8 mouse cellular contexts compared by ENCODE assay signal in the genomic region with DNA sequence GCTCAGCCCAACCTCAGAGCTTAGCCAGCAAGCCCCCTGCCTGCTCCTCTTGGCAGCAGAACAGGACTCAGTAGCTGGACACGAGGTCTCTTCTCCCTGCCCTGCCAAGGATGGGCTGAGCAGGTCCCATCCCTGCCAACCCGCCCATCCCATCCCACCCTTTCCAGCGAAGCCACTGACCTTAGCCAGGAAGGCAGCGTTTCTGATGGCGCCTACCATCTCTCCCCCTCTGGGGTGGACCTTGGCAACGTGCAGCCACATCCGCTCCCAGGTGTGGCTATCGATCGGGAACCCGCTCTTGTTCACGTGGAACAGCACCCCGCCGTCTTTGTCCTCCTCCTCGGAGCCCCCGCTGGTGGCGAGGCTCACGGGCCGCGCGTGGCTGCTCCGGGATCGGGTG. TPM values are rescaled to one million over a fixed set of nuclear protein-coding genes. Genes with fewer than 3 reads are reported as not detected.
A peak's percentile ranks its signal among the peaks of the same experiment; 100 is the strongest.
DNase-seq lines count a peak whose midpoint lies in the region; ATAC-seq and TF ChIP-seq lines count a peak whose summit lies in the region.

No protein-coding gene starts in this region.

- peak overlapping the region; percentile 89 for H3K4me2 ChIP-seq in kidney, postnatal 0 days (ENCODE audit: low read length)
- H3K4me2 ChIP-seq in hindbrain, embryonic 13.5 days = peak overlapping the region; percentile 80
- H3K4me2 ChIP-seq in midbrain, embryonic 16.5 days (ENCODE audit: low read length) = peak overlapping the region; percentile 89

- TF ChIP-seq CTCF in kidney, postnatal 0 days (IDR thresholded peaks at IDR 0.05; ENCODE audit: low read depth) = no peak

- whole genome bisulfite sequencing in kidney, postnatal 0 days = 2% methylated on average over 22 of the region's 22 CpGs
- WGBS in hindbrain, embryonic 13.5 days = under 1% methylated on average over 22 of the region's 22 CpGs
- WGBS in midbrain, embryonic 16.5 days = 0% methylated on average over 22 of the region's 22 CpGs

- H3K9ac ChIP-seq in kidney, postnatal 0 days (ENCODE audit: low read depth, low read length) = peak overlapping the region; percentile 65
- peak overlapping the region; percentile 96 for H3K9ac ChIP-seq in hindbrain, embryonic 13.5 days
- H3K9ac ChIP-seq in midbrain, embryonic 16.5 days (ENCODE audit: low read depth, low read length) = peak overlapping the region; percentile 98

- ATAC-seq in kidney, postnatal 0 days (replicated peaks; ENCODE audit: low FRiP score, low read depth) = no peak
- ATAC-seq in hindbrain, embryonic 13.5 days (ENCODE audit: low FRiP score) = no peak
- peak; percentile 36 for ATAC-seq in midbrain, embryonic 16.5 days

- peaks cover 14% of the 10 kb centered on the region; the same call in 1 of the 2 replicates for H3K4me1 ChIP-seq in kidney, postnatal 0 days (replicated peaks; ENCODE audit: insufficient read depth, low read length)
- H3K4me1 ChIP-seq in brown adipose tissue, adult 24 weeks (ENCODE audit: control insufficient read depth, insufficient read depth, insufficient read length, low read length) = peaks cover 4% of the 10 kb centered on the region; the same call in 1 of the 2 replicates
- H3K4me1 ChIP-seq in hindbrain, embryonic 13.5 days (replicated peaks) = peaks cover 45% of the 10 kb centered on the region
- H3K4me1 ChIP-seq in midbrain, embryonic 16.5 days (ENCODE audit: control insufficient read depth, insufficient read depth, low read length) = peaks cover 27% of the 10 kb centered on the region

- H3K27me3 ChIP-seq in kidney, postnatal 0 days (ENCODE audit: insufficient read depth, low read length) = no peaks in the 10 kb centered on the region
- no peaks in the 10 kb centered on the region for H3K27me3 ChIP-seq in hindbrain, embryonic 13.5 days
- no peaks in the 10 kb centered on the region for H3K27me3 ChIP-seq in midbrain, embryonic 16.5 days (ENCODE audit: control insufficient read depth, insufficient read depth, low read depth, low read length)

- H3K4me3 ChIP-seq in kidney, postnatal 0 days (replicated peaks; ENCODE audit: low read depth, low read length) = peak overlapping the region; percentile 52
- H3K4me3 ChIP-seq in brown adipose tissue, adult 24 weeks (ENCODE audit: insufficient read depth, low read depth, low read length) = peak overlapping the region; percentile 56
- H3K4me3 ChIP-seq in hindbrain, embryonic 13.5 days = peak overlapping the region; percentile 81
- peak overlapping the region; percentile 52 for H3K4me3 ChIP-seq in midbrain, embryonic 16.5 days (ENCODE audit: low read depth, low read length)

- H3K9me3 ChIP-seq in kidney, postnatal 0 days (replicated peaks; ENCODE audit: low read length) = no peaks in the 10 kb centered on the region
- H3K9me3 ChIP-seq in hindbrain, embryonic 13.5 days = no peaks in the 10 kb centered on the region
- H3K9me3 ChIP-seq in midbrain, embryonic 16.5 days (replicated peaks; ENCODE audit: control insufficient read depth, low read length, poor library complexity, severe bottlenecking) = no peaks in the 10 kb centered on the region

- H3K27ac ChIP-seq in kidney, postnatal 0 days = no peak overlapping the region
- no peak overlapping the region for H3K27ac ChIP-seq in brown adipose tissue, adult 24 weeks (replicated peaks; ENCODE audit: low read depth, low read length)
- peak overlapping the region; percentile 99 for H3K27ac ChIP-seq in hindbrain, embryonic 13.5 days
- peak overlapping the region; percentile 95 for H3K27ac ChIP-seq in midbrain, embryonic 16.5 days (ENCODE audit: low read length)

- peak; percentile 12 for DNase-seq in kidney, postnatal 0 days (ENCODE audit: low spot score)
- DNase-seq in kidney, postnatal 25 days = no peak
- no peak for DNase-seq in right cerebral cortex, postnatal 14 days
- no peak for DNase-seq in cerebellum, adult 18-20 months
- no peak for DNase-seq in adrenal gland, postnatal 10 days

- H3K36me3 ChIP-seq in kidney, postnatal 0 days (ENCODE audit: insufficient read depth, low read length) = no peaks in the 10 kb centered on the region
- peaks cover 25% of the 10 kb centered on the region for H3K36me3 ChIP-seq in hindbrain, embryonic 13.5 days
- H3K36me3 ChIP-seq in midbrain, embryonic 16.5 days (ENCODE audit: control insufficient read depth, insufficient read depth, low read length) = no peaks in the 10 kb centered on the region

RNA-seq across cellular contexts. Expression of a gene that starts 1.1 kb away (rescaled TPM):
- 14.0 and 15.7 TPM in 2 replicates for polyA plus RNA-seq in kidney, postnatal 0 days (2015; fragmentation: Nextera tagmentation; extraction: Ambion mirVana)
- not detected in 2 replicates for polyA plus RNA-seq in brown adipose tissue, adult 24 weeks (2012; ENCODE audit: insufficient read depth, insufficient read length, missing spikeins)
- 92.4 and 94.1 TPM in 2 replicates for polyA plus RNA-seq in hindbrain, embryonic 13.5 days (2015; fragmentation: Nextera tagmentation; extraction: Ambion mirVana)
- polyA plus RNA-seq in midbrain, embryonic 16.5 days (2015; fragmentation: Nextera tagmentation; extraction: Ambion mirVana) = 83.8 and 86.5 TPM in 2 replicates
- 1 to 10 TPM; 1.3 to 3.1 TPM for total RNA-seq in adrenal gland, postnatal 10 days (2021)

RNA-seq across cellular contexts. Expression of a gene that starts 48.0 kb away (rescaled TPM):
- 7.5 and 7.9 TPM in 2 replicates for polyA plus RNA-seq in kidney, postnatal 0 days (2015; fragmentation: Nextera tagmentation; extraction: Ambion mirVana)
- 4.1 and 4.6 TPM in 2 replicates for polyA plus RNA-seq in brown adipose tissue, adult 24 weeks (2012; ENCODE audit: insufficient read depth, insufficient read length, missing spikeins)
- polyA plus RNA-seq in hindbrain, embryonic 13.5 days (2015; fragmentation: Nextera tagmentation; extraction: Ambion mirVana) = 5.6 and 8.3 TPM in 2 replicates
- 7.8 and 7.9 TPM in 2 replicates for polyA plus RNA-seq in midbrain, embryonic 16.5 days (2015; fragmentation: Nextera tagmentation; extraction: Ambion mirVana)
- total RNA-seq in adrenal gland, postnatal 10 days (2021) = 10 to 100 TPM; 18.1 to 24.0 TPM

RNA-seq across cellular contexts. Expression of a gene that starts 53.1 kb away (rescaled TPM):
- 43.8 and 45.6 TPM in 2 replicates for polyA plus RNA-seq in kidney, postnatal 0 days (2015; fragmentation: Nextera tagmentation; extraction: Ambion mirVana)
- 25.8 and 28.7 TPM in 2 replicates for polyA plus RNA-seq in brown adipose tissue, adult 24 weeks (2012; ENCODE audit: insufficient read depth, insufficient read length, missing spikeins)
- 55.4 and 57.0 TPM in 2 replicates for polyA plus RNA-seq in hindbrain, embryonic 13.5 days (2015; fragmentation: Nextera tagmentation; extraction: Ambion mirVana)
- polyA plus RNA-seq in midbrain, embryonic 16.5 days (2015; fragmentation: Nextera tagmentation; extraction: Ambion mirVana) = 49.0 and 50.4 TPM in 2 replicates
- total RNA-seq in adrenal gland, postnatal 10 days (2021) = 10 to 100 TPM; 43.4 to 49.8 TPM

RNA-seq across cellular contexts. Expression of a gene that starts 58.4 kb away (rescaled TPM):
- polyA plus RNA-seq in kidney, postnatal 0 days (2015; fragmentation: Nextera tagmentation; extraction: Ambion mirVana) = not detected in 2 replicates
- polyA plus RNA-seq in brown adipose tissue, adult 24 weeks (2012; ENCODE audit: insufficient read depth, insufficient read length, missing spikeins) = not detected in 2 replicates
- polyA plus RNA-seq in hindbrain, embryonic 13.5 days (2015; fragmentation: Nextera tagmentation; extraction: Ambion mirVana) = not detected in 2 replicates
- polyA plus RNA-seq in midbrain, embryonic 16.5 days (2015; fragmentation: Nextera tagmentation; extraction: Ambion mirVana) = not detected in 2 replicates
- not detected for total RNA-seq in adrenal gland, postnatal 10 days (2021)

Comparison
In these comparisons a context has a peak if more than half of its experiments do, and no peak if none do; other contexts are left out.
1. H3K27ac ChIP-seq: peak in hindbrain, embryonic 13.5 days (single experiment) and midbrain, embryonic 16.5 days (single experiment); none in kidney, postnatal 0 days (single experiment) and brown adipose tissue, adult 24 weeks (single experiment).
2. RNA of a gene that starts 1.1 kb away (polyA plus RNA-seq): 92.4 to 94.1 TPM in hindbrain, embryonic 13.5 days, 83.8 to 86.5 TPM in midbrain, embryonic 16.5 days and 14.0 to 15.7 TPM in kidney, postnatal 0 days; not detected in brown adipose tissue, adult 24 weeks; every median in the first group is over 10 times any median in the second.
3. Peak in every context shown above with its lines, with median percentiles within 50 percentile points of each other: H3K4me2 ChIP-seq, H3K4me3 ChIP-seq and H3K9ac ChIP-seq.